Mouse (Mus musculus) skeletal muscle tissue, adult 2 months (tissue): ENCODE measurements around the gene Mfsd14a.

Experiments
- DNase-seq: peaks from one replicate; pipeline ENCODE4 v3.0.0-alpha.2; 2012; ENCODE audit warnings: low read depth, low spot score

Gene Mfsd14a

DNA sequence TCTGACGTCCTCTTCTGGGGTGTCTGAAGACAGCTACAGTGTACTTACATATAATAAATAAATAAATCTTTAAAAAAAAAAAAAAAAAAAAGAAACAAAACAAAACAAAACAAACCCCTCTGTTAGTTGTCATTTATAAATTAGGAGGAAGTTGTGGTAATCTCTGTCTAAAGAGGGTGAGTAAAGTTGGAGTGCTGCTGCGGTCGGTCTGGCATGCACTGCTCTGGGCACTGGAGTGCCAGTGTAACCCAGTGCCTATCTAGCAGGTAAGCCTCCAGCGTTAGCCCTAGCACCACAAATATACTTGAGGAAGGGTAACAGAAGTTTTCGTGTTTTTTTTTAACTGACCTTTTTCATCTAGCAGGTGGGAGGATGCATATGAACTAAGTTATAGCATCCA, 61.5 kb downstream of the Mfsd14a start:
- no peak for DNase-seq

GRCm38 (mm10) chr3:116599705-116600104, 62.8 kb downstream of the Mfsd14a start:
- no peak for DNase-seq

GRCm38 (mm10) chr3:116595603-116595991, 66.9 kb downstream of the Mfsd14a start:
- DNase-seq: no peak

DNA sequence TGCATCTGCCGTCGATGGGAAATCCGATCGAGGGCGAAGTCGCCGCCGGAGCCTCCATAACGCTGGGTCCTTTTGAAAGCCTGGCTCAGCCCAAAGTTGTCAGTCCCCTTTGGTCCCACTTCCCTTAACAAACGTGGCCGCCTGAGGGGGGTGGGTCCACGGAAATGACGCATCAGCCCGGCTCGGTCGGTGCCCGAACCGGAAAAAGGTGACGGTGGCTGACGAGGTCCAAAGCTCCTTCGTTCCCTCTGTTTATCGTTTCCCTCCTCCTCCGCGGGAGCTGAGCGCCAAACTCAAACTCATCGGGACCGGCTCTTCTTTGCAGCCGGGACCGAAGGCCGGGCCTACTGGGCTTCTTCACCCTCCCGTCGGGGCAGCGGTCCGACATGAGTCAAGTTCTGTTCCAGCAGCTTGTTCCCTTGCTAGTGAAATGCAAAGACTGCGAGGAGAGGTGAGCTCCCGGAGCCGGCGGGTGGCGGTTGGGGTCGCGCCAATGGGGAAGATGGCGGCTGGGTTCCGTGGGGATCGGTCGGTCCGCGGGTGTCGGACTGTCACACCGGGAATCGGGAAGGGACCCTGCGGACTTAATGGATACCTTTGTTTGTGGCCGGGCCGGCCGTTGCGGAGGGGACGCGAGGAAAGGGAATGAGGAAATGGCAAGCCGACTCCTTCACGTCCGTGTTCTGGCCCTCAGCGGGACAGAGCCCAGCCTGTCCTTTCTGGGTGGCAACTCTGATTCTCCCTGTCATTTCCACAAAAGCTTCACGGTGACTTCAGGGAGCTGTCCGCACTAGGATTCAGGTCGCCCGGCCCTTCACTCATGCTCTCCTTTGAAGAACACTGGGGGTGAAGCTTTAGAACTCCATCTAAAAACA, 67.5 kb downstream of the Mfsd14a start, which contains the start of gene Sass6:
Sass6 (plus strand) TSS at position 255 of the 875 bp plus-strand sequence.
- DNase-seq: peak; percentile 92

- no peak for DNase-seq
Measured at GRCm38 (mm10) chr3:116594076-116594727, 68.3 kb downstream of the Mfsd14a start.

- no peak for DNase-seq
Measured at GRCm38 (mm10) chr3:116582201-116582600, 80.3 kb downstream of the Mfsd14a start.
